Mouse (Mus musculus) liver, postnatal 0 days (tissue): ENCODE results near the gene Fbxo24.

Experiments
- CTCF ChIP-seq: sonication (generic); IDR thresholded peaks from 2 replicates; pipeline ENCODE4 v1.5.1; 2016; ENCODE audit warnings: antibody characterized with exemption, low read depth
- EP300 ChIP-seq: IDR thresholded peaks from 2 replicates; pipeline ENCODE4 v1.6.1; 2016; ENCODE audit warnings: antibody characterized with exemption, low read depth, mild to moderate bottlenecking

DNA sequence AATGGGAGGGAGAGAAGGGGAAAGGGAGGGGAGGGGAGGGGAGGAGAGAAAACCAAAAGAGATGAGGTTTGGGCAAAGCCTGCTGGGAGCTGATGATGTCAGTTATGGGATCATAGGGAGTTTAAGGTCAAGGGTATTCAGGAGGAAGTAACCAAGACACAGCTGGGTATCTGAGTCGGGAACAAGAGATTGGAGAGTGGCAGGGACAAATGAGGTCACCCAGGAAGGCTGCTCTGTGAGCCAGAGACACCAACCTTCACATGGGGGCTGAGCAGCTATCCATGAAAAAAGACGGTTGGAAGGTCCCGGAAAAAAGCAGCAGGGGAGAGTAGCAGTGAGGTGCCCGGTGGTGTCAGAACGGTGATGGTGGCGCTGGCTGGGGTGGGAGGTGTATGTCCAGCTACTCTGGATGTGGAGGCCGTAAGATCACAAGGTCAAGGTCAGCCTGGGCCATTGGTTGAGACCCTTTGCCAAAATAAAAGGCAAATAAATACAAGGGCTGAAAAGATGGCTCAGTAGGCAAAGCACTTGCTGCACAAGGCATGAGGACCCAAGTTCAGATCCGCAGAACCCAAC lies 60.5 kb downstream of the Fbxo24 start:
- TF ChIP-seq EP300 (no peak), CTCF (no peak)
